Mouse (Mus musculus): ENCODE results near the gene P2rx2.

The P2rx2 gene

DNA sequence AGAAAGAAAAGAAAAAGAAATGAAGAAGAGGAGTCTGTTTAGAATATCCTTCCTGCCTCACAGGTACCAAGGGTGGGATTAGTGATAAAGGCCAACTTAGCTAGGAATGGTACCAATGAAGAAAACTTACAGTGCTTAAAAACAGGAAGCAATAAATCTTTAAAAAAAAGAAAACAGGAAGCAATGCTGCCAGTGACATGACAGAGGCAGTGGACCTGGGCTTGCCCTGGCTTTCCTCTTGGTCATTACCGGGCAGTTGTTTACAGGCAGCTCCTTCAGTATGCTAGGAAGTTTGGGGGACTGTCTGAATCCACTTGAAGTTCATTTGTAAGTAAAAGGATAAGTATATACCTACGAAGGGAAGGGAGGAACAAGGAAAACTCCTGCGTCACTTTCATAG lies 12.5 kb downstream of the P2rx2 start:
- no peak for DNase-seq (ENCODE audit: low read depth, low spot score)

DNA sequence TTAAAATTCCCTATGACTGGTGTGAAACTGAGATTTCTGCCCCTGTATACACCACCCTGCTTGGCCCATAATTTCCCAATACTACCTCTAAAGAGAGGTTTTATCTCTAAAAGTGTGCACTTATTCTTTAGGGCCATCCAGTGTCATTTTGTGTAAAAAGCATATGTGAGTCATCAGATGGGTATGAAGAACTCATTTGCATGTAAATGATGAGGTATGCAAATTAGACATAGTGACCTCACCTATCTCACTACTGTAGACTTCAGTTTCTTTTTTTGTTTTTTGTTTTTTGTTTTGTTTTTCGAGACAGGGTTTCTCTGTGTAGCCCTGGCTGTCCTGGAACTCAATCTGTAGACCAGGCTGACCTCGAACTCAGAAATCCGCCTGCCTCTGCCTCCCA lies 29.9 kb downstream of the P2rx2 start:
- no peak for DNase-seq (ENCODE audit: low read depth, low spot score)

DNA sequence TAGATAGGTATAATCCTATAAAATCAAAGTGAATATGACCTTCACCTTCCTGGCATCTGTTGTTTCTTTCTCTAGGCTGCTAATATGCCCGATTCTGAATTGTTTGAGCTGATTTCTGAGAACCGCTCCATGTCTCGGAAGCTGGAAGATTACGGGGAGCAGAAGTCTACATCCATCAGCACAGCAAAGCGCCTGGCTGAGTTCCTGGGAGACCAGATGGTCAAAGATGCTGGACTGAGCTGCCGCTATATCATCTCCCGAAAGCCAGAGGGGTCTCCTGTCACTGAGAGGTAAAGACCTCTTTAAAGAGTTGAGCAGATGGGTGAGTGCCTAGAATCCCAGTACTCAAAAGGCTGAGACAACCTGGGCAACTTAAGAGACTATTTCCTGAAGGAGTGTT lies 34.2 kb downstream of the P2rx2 start:
- DNase-seq (ENCODE audit: low read depth, low spot score) = no peak

DNA sequence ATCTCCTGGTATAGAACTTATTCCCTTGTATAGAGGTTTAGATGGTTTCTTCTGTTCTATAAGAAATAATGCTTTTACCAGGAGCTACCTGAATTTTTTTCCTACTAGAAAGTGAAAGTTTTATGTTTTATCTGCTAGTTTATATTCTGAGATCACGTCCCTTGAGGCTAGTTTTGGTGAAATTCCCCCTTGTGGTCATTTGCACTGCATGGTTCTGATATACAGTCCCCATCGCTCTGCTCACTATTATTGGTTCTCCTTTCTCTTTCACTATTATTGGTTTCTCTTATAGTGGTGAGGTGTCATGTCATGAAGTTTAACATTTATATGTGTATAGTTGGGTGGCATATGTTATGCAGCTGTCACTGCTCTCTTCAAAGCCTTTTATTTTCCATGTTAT lies 42.4 kb downstream of the P2rx2 start:
- DNase-seq (ENCODE audit: low read depth, low spot score) = no peak

DNA sequence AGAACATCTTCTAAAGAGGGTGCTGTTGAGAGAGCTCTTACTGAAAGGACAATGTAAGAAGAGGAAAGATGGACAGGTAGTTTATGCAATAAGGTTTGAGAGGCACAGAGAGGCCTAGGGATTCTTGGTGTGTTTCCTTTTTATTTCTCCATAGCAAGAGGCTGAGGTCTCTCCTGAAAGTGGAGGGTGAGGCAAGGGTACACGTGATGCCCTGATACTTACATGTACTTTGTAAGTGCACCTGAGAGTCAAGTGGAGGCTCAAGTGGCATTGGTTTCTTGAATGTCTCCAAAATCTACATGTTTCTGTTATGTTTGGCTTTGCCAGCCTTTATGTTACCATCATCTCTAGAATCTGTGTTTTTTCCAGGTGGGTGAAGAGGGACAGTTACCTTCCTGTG lies 46.4 kb downstream of the P2rx2 start:
- DNase-seq (ENCODE audit: low read depth, low spot score) = no peak

DNA sequence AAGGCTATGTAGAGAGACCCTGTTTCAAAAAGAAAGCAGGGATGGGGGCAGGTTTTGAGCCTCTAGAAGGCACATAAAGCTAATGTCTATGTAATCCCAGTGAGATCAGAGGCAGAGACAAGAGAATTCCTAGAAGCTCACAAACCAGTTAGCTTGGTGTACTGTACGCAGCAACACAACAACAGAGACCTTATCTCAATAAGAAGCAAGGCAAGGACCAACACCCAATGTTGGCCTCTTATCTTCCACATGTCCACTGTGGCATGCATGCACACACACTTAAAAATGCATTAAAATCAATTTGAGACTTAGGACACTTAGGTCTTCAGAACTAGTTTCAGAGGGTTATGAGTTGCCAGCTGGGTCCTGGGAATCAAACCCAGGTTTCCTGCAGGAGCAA lies 51.4 kb downstream of the P2rx2 start:
- no peak for DNase-seq (ENCODE audit: low read depth, low spot score)

Data from forelimb bud, embryonic 11.5 days (tissue).